Comparison of ENCODE assay signal across 8 mouse cellular contexts in genomic region chr4:152221411-152221887, GRCm38 (mm10). TPM values are rescaled to one million over a fixed set of nuclear protein-coding genes. Genes with fewer than 3 reads are reported as not detected.
DNase-seq lines count a peak whose midpoint lies in the region; ATAC-seq and TF ChIP-seq lines count a peak whose summit lies in the region.

No protein-coding gene starts in this region.

- peaks cover 29% of the 10 kb centered on the region for H3K36me3 ChIP-seq in heart, embryonic 14.5 days (ENCODE audit: control insufficient read depth, insufficient read depth, low read length)
- peaks cover 39% of the 10 kb centered on the region for H3K36me3 ChIP-seq in heart, embryonic 12.5 days
- H3K36me3 ChIP-seq in hindbrain, embryonic 11.5 days (ENCODE audit: control insufficient read depth, insufficient read depth, low read length), result no peaks in the 10 kb centered on the region

- H3K4me3 ChIP-seq in heart, embryonic 14.5 days (ENCODE audit: control insufficient read depth in 1 of 2, insufficient read depth in 1 of 2, low read depth in 1 of 2, low read length in 2 of 2), result no peak overlapping the region
- no peak overlapping the region for H3K4me3 ChIP-seq in heart, embryonic 12.5 days
- H3K4me3 ChIP-seq in cortical plate, adult 2 months (ENCODE audit: insufficient read depth, low read length), result no peak overlapping the region
- H3K4me3 ChIP-seq in hindbrain, embryonic 11.5 days (ENCODE audit: low read depth, low read length), result no peak overlapping the region

- no peaks in the 10 kb centered on the region for H3K9me3 ChIP-seq in heart, embryonic 14.5 days (ENCODE audit: control insufficient read depth, low read length)
- H3K9me3 ChIP-seq in heart, embryonic 12.5 days (replicated peaks), result no peaks in the 10 kb centered on the region
- no peaks in the 10 kb centered on the region for H3K9me3 ChIP-seq in hindbrain, embryonic 11.5 days (ENCODE audit: control insufficient read depth, low read length)

- peak; percentile 46 for DNase-seq in hindbrain, embryonic 11.5 days (ENCODE audit: low spot score)
- DNase-seq in adrenal gland, postnatal 14 days, result no peak
- DNase-seq in kidney, postnatal 14 days, result no peak

- 0 out of 4 replicates have a peak overlapping the region, but pooled peaks of 1 of the 2 experiments have one; percentile 24 for H3K27ac ChIP-seq in heart, embryonic 14.5 days (replicated peaks in 1 of 2; ENCODE audit: control insufficient read depth in 1 of 2, insufficient read depth in 1 of 2, low read depth in 2 of 2, low read length in 2 of 2)
- H3K27ac ChIP-seq in heart, embryonic 12.5 days (ENCODE audit: poor library complexity, severe bottlenecking), result no peak overlapping the region
- peak overlapping the region; percentile 30 for H3K27ac ChIP-seq in cortical plate, adult 2 months (ENCODE audit: insufficient read depth, low read length)
- H3K27ac ChIP-seq in hindbrain, embryonic 11.5 days (ENCODE audit: low read depth, low read length), result peak overlapping the region; percentile 37; the same call in 1 of the 2 replicates

- TF ChIP-seq POLR2A in cortical plate, adult 2 months (IDR thresholded peaks at IDR 0.05; ENCODE audit: extremely low read depth, insufficient read depth, low read length), result no peak

- peak; percentile 14; the same call in 1 of the 2 replicates for ATAC-seq in heart, embryonic 14.5 days (ENCODE audit: insufficient number of reproducible peaks, insufficient read depth, low FRiP score, low read depth)
- ATAC-seq in heart, embryonic 12.5 days (ENCODE audit: insufficient number of reproducible peaks, low FRiP score), result no peak
- peak; percentile 86 for ATAC-seq in hindbrain, embryonic 11.5 days (ENCODE audit: low FRiP score)
- peak; percentile 65 for ATAC-seq in megakaryocyte progenitor cell, adult 5-6 weeks (replicated peaks; ENCODE audit: poor library complexity)
- ATAC-seq in inflammation-experienced regulatory T-cells, adult 6 months, result no peak

- no peaks in the 10 kb centered on the region for H3K27me3 ChIP-seq in heart, embryonic 14.5 days (ENCODE audit: control insufficient read depth, insufficient read depth, low read length)
- H3K27me3 ChIP-seq in heart, embryonic 12.5 days (replicated peaks), result no peaks in the 10 kb centered on the region; the same call in 1 of the 2 replicates
- H3K27me3 ChIP-seq in hindbrain, embryonic 11.5 days (ENCODE audit: control insufficient read depth, insufficient read depth, low read length), result peaks cover 6% of the 10 kb centered on the region; the same call in 1 of the 2 replicates

- 37% methylated on average over 9 of the region's 9 CpGs for WGBS in heart, embryonic 14.5 days
- WGBS in heart, embryonic 12.5 days, result 48% methylated on average over 9 of the region's 9 CpGs
- 23% methylated on average over 9 of the region's 9 CpGs for WGBS in hindbrain, embryonic 11.5 days

- no peak overlapping the region for H3K4me2 ChIP-seq in heart, embryonic 14.5 days (ENCODE audit: low read length)
- no peak overlapping the region for H3K4me2 ChIP-seq in heart, embryonic 12.5 days
- H3K4me2 ChIP-seq in hindbrain, embryonic 11.5 days (replicated peaks; ENCODE audit: low read depth, low read length), result no peak overlapping the region

- H3K9ac ChIP-seq in heart, embryonic 14.5 days (ENCODE audit: low read length), result no peak overlapping the region
- H3K9ac ChIP-seq in heart, embryonic 12.5 days, result no peak overlapping the region
- no peak overlapping the region for H3K9ac ChIP-seq in hindbrain, embryonic 11.5 days (ENCODE audit: low read depth, low read length)

- peaks cover 14 to 16% of the 10 kb centered on the region in 2 experiments for H3K4me1 ChIP-seq in heart, embryonic 14.5 days (ENCODE audit: control insufficient read depth in 2 of 2, insufficient read depth in 2 of 2, low read length in 2 of 2)
- peaks cover 17% of the 10 kb centered on the region for H3K4me1 ChIP-seq in heart, embryonic 12.5 days (replicated peaks)
- H3K4me1 ChIP-seq in cortical plate, adult 2 months (ENCODE audit: control insufficient read depth, insufficient read depth, low read length), result peaks cover 28% of the 10 kb centered on the region
- H3K4me1 ChIP-seq in hindbrain, embryonic 11.5 days (replicated peaks; ENCODE audit: control insufficient read depth, insufficient read depth, low read length), result peaks cover 6% of the 10 kb centered on the region; the same call in 1 of the 2 replicates

- no peak for TF ChIP-seq CTCF in cortical plate, adult 2 months (IDR thresholded peaks at IDR 0.05; ENCODE audit: extremely low read depth, insufficient read depth, low read length)

RNA-seq across cellular contexts. Expression of gene Acot7, which starts 43.5 kb away (rescaled TPM):
- 62.8 and 72.9 TPM in 2 replicates for polyA plus RNA-seq in heart, embryonic 14.5 days (2014; fragmentation: Nextera tagmentation; extraction: Ambion mirVana)
- 63.4 and 64.6 TPM in 2 replicates for polyA plus RNA-seq in heart, embryonic 12.5 days (2016; fragmentation: Nextera tagmentation; extraction: Ambion mirVana)
- 333 and 334 TPM in 2 replicates for polyA plus RNA-seq in cortical plate, adult 2 months (2012; rRNA removed)
- 116 and 125 TPM in 2 replicates for polyA plus RNA-seq in hindbrain, embryonic 11.5 days (2014; fragmentation: Nextera tagmentation; extraction: Ambion mirVana)
- total RNA-seq in megakaryocyte progenitor cell, adult 5-6 weeks (2015), result 75.9 and 76.7 TPM in 2 replicates
- total RNA-seq in megakaryocyte progenitor cell, adult 5-6 weeks (2017), result 72.6 and 79.3 TPM in 2 replicates
- 100 to 1,000 TPM; 124 to 249 (median 126) TPM for polyA plus RNA-seq in inflammation-experienced regulatory T-cells, adult 6 months (2017; shearing (Covaris generic))
- 32.2 and 34.2 TPM in 2 replicates for total RNA-seq in adrenal gland, postnatal 14 days (2021)

RNA-seq across cellular contexts. Expression of gene Gpr153, which starts 52.6 kb away (rescaled TPM):
- 14.0 and 18.2 TPM in 2 replicates for polyA plus RNA-seq in heart, embryonic 14.5 days (2014; fragmentation: Nextera tagmentation; extraction: Ambion mirVana)
- 11.9 and 14.0 TPM in 2 replicates for polyA plus RNA-seq in heart, embryonic 12.5 days (2016; fragmentation: Nextera tagmentation; extraction: Ambion mirVana)
- 24.0 and 25.9 TPM in 2 replicates for polyA plus RNA-seq in cortical plate, adult 2 months (2012; rRNA removed)
- 8.7 and 9.5 TPM in 2 replicates for polyA plus RNA-seq in hindbrain, embryonic 11.5 days (2014; fragmentation: Nextera tagmentation; extraction: Ambion mirVana)
- 0.12 and 0.76 TPM in 2 replicates for total RNA-seq in megakaryocyte progenitor cell, adult 5-6 weeks (2015)
- total RNA-seq in megakaryocyte progenitor cell, adult 5-6 weeks (2017), result not detected in 2 replicates
- polyA plus RNA-seq in inflammation-experienced regulatory T-cells, adult 6 months (2017; shearing (Covaris generic)), result under 1 TPM in 1 of 3 experiments, not detected in 2; 0.15 TPM
- total RNA-seq in adrenal gland, postnatal 14 days (2021), result 7.2 and 7.5 TPM in 2 replicates

Comparison
In these comparisons a context has a peak if more than half of its experiments do, and no peak if none do; other contexts are left out.
1. ATAC-seq: peak in heart, embryonic 14.5 days (single experiment), hindbrain, embryonic 11.5 days (single experiment) and megakaryocyte progenitor cell, adult 5-6 weeks (single experiment); none in heart, embryonic 12.5 days (single experiment) and inflammation-experienced regulatory T-cells, adult 6 months (single experiment).